Mouse (Mus musculus): ENCODE results near the gene Syne4. TPM values are rescaled to one million over a fixed set of nuclear protein-coding genes. Genes with fewer than 3 reads are reported as not detected.

Gene Syne4
- total and polyA plus RNA-seq, 3 experiments: 0.26 to 5.3 (median 0.50) TPM

- H3K4me3 ChIP-seq: no peak overlapping the region
- peak in 1 of 2 experiments; percentile 26 for DNase-seq
- no peaks in the 10 kb centered on the region for H3K27me3 ChIP-seq (ENCODE audit: control insufficient read depth, insufficient read depth, low read length)
- no peaks in the 10 kb centered on the region; the same call in 1 of the 2 replicates for H3K4me1 ChIP-seq (ENCODE audit: control insufficient read depth, insufficient read depth, low read length)
- intact Hi-C loops (cut with DNase I): loop anchor here (2.0 kb wide), 1 partner anchor 18 kb away; no protein-coding TSS in a partner anchor
- no peaks in the 10 kb centered on the region for H3K36me3 ChIP-seq (ENCODE audit: control insufficient read depth, insufficient read depth, low read length)
- H3K79me2 ChIP-seq (replicated peaks; ENCODE audit: control insufficient read depth, insufficient read depth, low read length): no peaks in the 10 kb centered on the region
- TF ChIP-seq EP300 (IDR thresholded peaks at IDR 0.05; ENCODE audit: insufficient read depth, low read depth, low read length) (no peak), POLR2A (IDR thresholded peaks at IDR 0.05; ENCODE audit: insufficient read depth, low read depth, low read length) (peak; percentile 52; the same call in 1 of the 2 replicates)
- 0 out of 2 replicates have a peak overlapping the region, but pooled peaks have one; percentile 35 for H3K9ac ChIP-seq (ENCODE audit: low read depth, low read length)
- no peak overlapping the region for H3K27ac ChIP-seq
- 45% methylated on average over 7 of the region's 7 CpGs for WGBS
Observed at GRCm38 (mm10) chr7:30282740-30283139, 31.9 kb upstream of the Syne4 start.

DNA sequence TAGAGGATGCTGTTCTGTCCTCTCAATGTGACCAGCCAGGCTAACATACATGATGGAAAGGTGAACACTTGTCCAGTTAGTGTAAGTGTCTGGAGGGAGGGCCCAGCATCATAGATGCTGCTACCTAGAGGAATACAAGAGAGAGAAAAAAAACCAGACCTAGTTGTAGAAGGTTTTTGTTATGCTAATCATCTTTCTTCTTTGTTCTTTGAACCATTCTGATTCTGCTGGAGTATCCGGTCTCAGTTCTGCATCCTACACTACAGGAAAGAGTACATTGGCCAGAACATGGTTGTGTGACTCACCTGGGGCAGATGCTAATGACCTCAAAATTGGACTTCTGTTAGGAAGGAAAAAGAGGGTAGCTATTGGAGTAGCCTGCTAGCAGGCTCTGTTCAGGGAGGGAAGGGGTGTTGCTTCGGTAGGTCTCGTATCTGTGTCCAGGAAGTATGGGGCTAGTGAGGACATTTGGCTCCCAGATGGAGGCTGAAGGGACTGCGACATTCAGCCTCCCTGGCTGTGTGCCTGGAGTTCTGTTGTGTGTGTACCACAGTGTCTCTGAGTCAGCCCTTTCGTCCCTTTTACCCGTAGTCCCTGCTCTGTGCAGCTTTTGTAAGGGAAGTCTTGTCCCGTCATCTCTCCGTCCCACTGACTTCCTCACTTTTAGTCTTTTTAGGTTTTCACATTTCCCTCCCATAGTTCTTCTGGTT, 27.8 kb upstream of the Syne4 start:
- 27% methylated on average over 8 of the region's 8 CpGs for WGBS
- DNase-seq: peak in 1 of 2 experiments; percentile 52
- no peaks in the 10 kb centered on the region for H3K79me2 ChIP-seq (replicated peaks; ENCODE audit: control insufficient read depth, insufficient read depth, low read length)

GRCm38 (mm10) chr7:30288046-30288445, 26.6 kb upstream of the Syne4 start:
- DNase-seq: no peak
- Histone ChIP-seq H3K4me3 (no peak overlapping the region), H3K27ac (no peak overlapping the region), H3K27me3 (ENCODE audit: control insufficient read depth, insufficient read depth, low read length) (no peaks in the 10 kb centered on the region), H3K4me1 (ENCODE audit: control insufficient read depth, insufficient read depth, low read length) (peaks cover 2% of the 10 kb centered on the region; the same call in 1 of the 2 replicates), H3K9ac (ENCODE audit: low read depth, low read length) (no peak overlapping the region), H3K36me3 (ENCODE audit: control insufficient read depth, insufficient read depth, low read length) (no peaks in the 10 kb centered on the region), H3K79me2 (replicated peaks; ENCODE audit: control insufficient read depth, insufficient read depth, low read length) (no peaks in the 10 kb centered on the region)
- intact Hi-C loops (cut with DNase I): no loop called here
- WGBS: 67% methylated on average over 6 of the region's 6 CpGs
- TF ChIP-seq POLR2A (IDR thresholded peaks at IDR 0.05; ENCODE audit: insufficient read depth, low read depth, low read length): no peak
- TF ChIP-seq CTCF (IDR thresholded peaks at IDR 0.05): no peak

More for the DNA sequence above, 27.8 kb upstream of the Syne4 start:
- intact Hi-C loops (cut with DNase I): no loop called here
- no peaks in the 10 kb centered on the region for H3K36me3 ChIP-seq (ENCODE audit: control insufficient read depth, insufficient read depth, low read length)
- H3K27me3 ChIP-seq (ENCODE audit: control insufficient read depth, insufficient read depth, low read length): no peaks in the 10 kb centered on the region
- peaks cover 2% of the 10 kb centered on the region; the same call in 1 of the 2 replicates for H3K4me1 ChIP-seq (ENCODE audit: control insufficient read depth, insufficient read depth, low read length)
- no peak overlapping the region for H3K9ac ChIP-seq (ENCODE audit: low read depth, low read length)
- H3K4me3 ChIP-seq: no peak overlapping the region
- no peak overlapping the region for H3K27ac ChIP-seq
- TF ChIP-seq EP300 (IDR thresholded peaks at IDR 0.05; ENCODE audit: insufficient read depth, low read depth, low read length) (no peak), CTCF (IDR thresholded peaks at IDR 0.05) (no peak), POLR2A (IDR thresholded peaks at IDR 0.05; ENCODE audit: insufficient read depth, low read depth, low read length) (no peak)

DNA sequence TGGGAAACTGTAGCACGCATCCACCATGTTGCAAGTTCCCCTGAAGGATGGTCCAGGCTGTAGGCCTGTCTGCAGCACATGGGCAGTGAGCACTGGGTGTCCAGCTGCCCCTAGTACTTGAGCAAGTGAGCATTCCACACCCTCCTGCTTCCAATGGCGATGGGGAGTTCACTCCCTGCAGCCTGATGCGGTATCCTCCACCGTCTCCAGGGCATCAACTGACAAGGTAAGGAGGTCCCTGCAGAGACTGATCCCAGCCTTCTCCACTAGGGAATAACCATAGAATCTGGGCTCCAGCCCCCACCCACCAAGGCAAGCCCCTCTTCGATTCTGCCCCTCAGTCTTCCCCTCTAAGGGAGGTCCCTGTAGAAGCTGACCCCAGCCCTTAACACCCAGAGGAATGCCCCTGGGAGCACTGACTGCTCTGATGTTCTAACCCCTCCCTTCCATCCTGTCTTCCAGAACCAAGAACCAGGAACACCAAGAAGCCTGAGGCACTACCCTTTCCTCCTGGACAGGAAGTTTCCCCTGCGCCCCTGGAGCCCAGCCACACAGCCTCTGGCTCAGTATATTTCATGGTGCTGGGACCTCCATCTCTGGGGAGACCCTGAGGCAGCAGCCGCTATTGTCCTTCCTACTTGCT, 25.4 kb upstream of the Syne4 start:
- no peak overlapping the region for H3K27ac ChIP-seq
- TF ChIP-seq CTCF (IDR thresholded peaks at IDR 0.05) (no peak), EP300 (IDR thresholded peaks at IDR 0.05; ENCODE audit: insufficient read depth, low read depth, low read length) (no peak), POLR2A (IDR thresholded peaks at IDR 0.05; ENCODE audit: insufficient read depth, low read depth, low read length) (no peak)
- WGBS: 59% methylated on average over 7 of the region's 7 CpGs
- H3K27me3 ChIP-seq (ENCODE audit: control insufficient read depth, insufficient read depth, low read length): no peaks in the 10 kb centered on the region
- no peak overlapping the region for H3K4me3 ChIP-seq
- intact Hi-C loops (cut with DNase I): no loop called here
- H3K36me3 ChIP-seq (ENCODE audit: control insufficient read depth, insufficient read depth, low read length): no peaks in the 10 kb centered on the region
- no peak for DNase-seq
- H3K9ac ChIP-seq (ENCODE audit: low read depth, low read length): no peak overlapping the region
- no peaks in the 10 kb centered on the region for H3K79me2 ChIP-seq (replicated peaks; ENCODE audit: control insufficient read depth, insufficient read depth, low read length)
- peaks cover 2% of the 10 kb centered on the region; the same call in 1 of the 2 replicates for H3K4me1 ChIP-seq (ENCODE audit: control insufficient read depth, insufficient read depth, low read length)

DNA sequence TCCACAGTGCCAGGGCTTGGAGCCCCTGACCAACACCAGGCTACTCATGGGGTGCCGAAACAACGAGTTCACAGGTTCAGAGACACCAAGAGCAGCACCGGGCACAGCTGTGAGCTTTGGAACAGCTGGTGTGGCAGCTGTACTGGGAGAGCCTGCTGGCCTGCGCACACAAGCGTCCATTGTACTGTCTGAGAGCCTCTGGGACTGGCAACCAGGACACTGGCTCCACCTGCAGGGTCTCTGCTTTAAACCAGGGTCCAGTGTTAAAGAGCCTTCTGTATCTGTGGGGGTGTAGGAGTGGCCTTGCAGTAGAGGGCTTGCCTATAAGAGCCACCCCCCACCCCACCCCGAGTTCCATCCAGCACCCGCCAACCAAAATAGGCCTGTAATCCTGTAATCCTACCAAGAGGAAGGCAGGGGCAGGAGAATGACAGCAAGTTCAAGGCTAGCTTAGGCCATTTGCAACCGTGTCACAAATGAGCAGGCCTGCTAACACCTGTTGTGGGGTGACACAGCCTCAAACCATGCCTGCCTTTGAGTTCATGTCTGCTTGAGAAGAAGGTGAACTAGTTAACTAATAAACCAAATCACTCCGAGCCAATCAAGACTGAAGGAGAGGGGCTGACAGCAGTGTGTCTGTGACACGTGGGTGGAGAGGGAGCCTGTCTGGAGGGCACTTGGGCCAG, 24.8 kb upstream of the Syne4 start:
- H3K36me3 ChIP-seq (ENCODE audit: control insufficient read depth, insufficient read depth, low read length): no peaks in the 10 kb centered on the region
- H3K4me1 ChIP-seq (ENCODE audit: control insufficient read depth, insufficient read depth, low read length): peaks cover 4% of the 10 kb centered on the region; the same call in 1 of the 2 replicates
- no peaks in the 10 kb centered on the region for H3K79me2 ChIP-seq (replicated peaks; ENCODE audit: control insufficient read depth, insufficient read depth, low read length)
- H3K4me3 ChIP-seq: no peak overlapping the region
- TF ChIP-seq POLR2A (IDR thresholded peaks at IDR 0.05; ENCODE audit: insufficient read depth, low read depth, low read length): no peak
- no peak for TF ChIP-seq CTCF (IDR thresholded peaks at IDR 0.05)
- TF ChIP-seq EP300 (IDR thresholded peaks at IDR 0.05; ENCODE audit: insufficient read depth, low read depth, low read length): no peak
- H3K27me3 ChIP-seq (ENCODE audit: control insufficient read depth, insufficient read depth, low read length): no peaks in the 10 kb centered on the region
- H3K27ac ChIP-seq: no peak overlapping the region
- no peak for DNase-seq
- no peak overlapping the region for H3K9ac ChIP-seq (ENCODE audit: low read depth, low read length)
- 67% methylated on average over 10 of the region's 10 CpGs for WGBS
- intact Hi-C loops (cut with DNase I): no loop called here
